Mouse (Mus musculus): Measurements from ENCODE around the gene Phldb1.

- TF ChIP-seq POLR2A (IDR thresholded peaks at IDR 0.05; ENCODE audit: borderline replicate concordance, control insufficient read depth, low read depth, low read length) (no peak), CTCF (IDR thresholded peaks at IDR 0.05; ENCODE audit: control insufficient read depth, insufficient read depth, low read length) (no peak)
Observed at GRCm38 (mm10) chr9:44690641-44691040, 44.4 kb downstream of the Phldb1 start.

All from bone marrow, adult 2 months (tissue).